Mouse (Mus musculus): ENCODE measurements around the gene Rfxank.

The Rfxank gene

GRCm38 (mm10) chr8:70139026-70139857 lies at the start of gene Rfxank, which contains the start of the genes Borcs8 and Mef2b:
Rfxank (minus strand) TSS chr8:70139154.
Borcs8 (plus strand) TSS chr8:70139499.
Mef2b (plus strand) TSS chr8:70139711.
- DNase-seq (ENCODE audit: low read depth, low spot score) = peak; percentile 100

GRCm38 (mm10) chr8:70188707-70189106 lies 49.8 kb upstream of the Rfxank start:
- DNase-seq (ENCODE audit: low read depth, low spot score) = no peak

- DNase-seq (ENCODE audit: low read depth, low spot score) = no peak
Measured at GRCm38 (mm10) chr8:70183194-70183593, 44.2 kb upstream of the Rfxank start.

GRCm38 (mm10) chr8:70181903-70182252 lies 42.9 kb upstream of the Rfxank start:
- peak; percentile 43 for DNase-seq (ENCODE audit: low read depth, low spot score)

GRCm38 (mm10) chr8:70181212-70181902 lies 42.4 kb upstream of the Rfxank start:
- DNase-seq (ENCODE audit: low read depth, low spot score) = no peak

- no peak for DNase-seq (ENCODE audit: low read depth, low spot score)
Measured at GRCm38 (mm10) chr8:70179082-70179481, 40.1 kb upstream of the Rfxank start.

GRCm38 (mm10) chr8:70178231-70178630 lies 39.3 kb upstream of the Rfxank start:
- no peak for DNase-seq (ENCODE audit: low read depth, low spot score)

- no peak for DNase-seq (ENCODE audit: low read depth, low spot score)
Measured at GRCm38 (mm10) chr8:70174079-70174478, 35.1 kb upstream of the Rfxank start.

GRCm38 (mm10) chr8:70173320-70173719 lies 34.4 kb upstream of the Rfxank start:
- DNase-seq (ENCODE audit: low read depth, low spot score) = no peak

- peak; percentile 93 for DNase-seq (ENCODE audit: low read depth, low spot score)
Measured at GRCm38 (mm10) chr8:70172043-70172681, 33.2 kb upstream of the Rfxank start, which contains the start of gene Tmem161a. Tmem161a (plus strand) TSS chr8:70172356.

GRCm38 (mm10) chr8:70171240-70171639 lies 32.3 kb upstream of the Rfxank start:
- DNase-seq (ENCODE audit: low read depth, low spot score) = no peak

GRCm38 (mm10) chr8:70170748-70171147 lies 31.8 kb upstream of the Rfxank start:
- DNase-seq (ENCODE audit: low read depth, low spot score) = no peak

- no peak for DNase-seq (ENCODE audit: low read depth, low spot score)
Measured at GRCm38 (mm10) chr8:70170116-70170515, 31.2 kb upstream of the Rfxank start.

GRCm38 (mm10) chr8:70166504-70167110 lies 27.7 kb upstream of the Rfxank start:
- DNase-seq (ENCODE audit: low read depth, low spot score) = peak; percentile 75

- DNase-seq (ENCODE audit: low read depth, low spot score) = no peak
Measured at GRCm38 (mm10) chr8:70163316-70163715, 24.4 kb upstream of the Rfxank start.

- no peak for DNase-seq (ENCODE audit: low read depth, low spot score)
Measured at GRCm38 (mm10) chr8:70160015-70160414, 21.1 kb upstream of the Rfxank start.

- no peak for DNase-seq (ENCODE audit: low read depth, low spot score)
Measured at GRCm38 (mm10) chr8:70159211-70159610, 20.3 kb upstream of the Rfxank start.

- DNase-seq (ENCODE audit: low read depth, low spot score) = peak; percentile 71
Measured at GRCm38 (mm10) chr8:70158069-70158853, 19.3 kb upstream of the Rfxank start.

- no peak for DNase-seq (ENCODE audit: low read depth, low spot score)
Measured at GRCm38 (mm10) chr8:70157240-70157800, 18.4 kb upstream of the Rfxank start.

GRCm38 (mm10) chr8:70152537-70153257 lies 13.7 kb upstream of the Rfxank start:
- DNase-seq (ENCODE audit: low read depth, low spot score) = peak; percentile 76
